Mouse (Mus musculus) testis, postnatal 14 days (tissue): ENCODE results near the gene Psip1.

Experiments
- DNase-seq: peaks from one replicate; pipeline ENCODE4 v3.0.0; 2021; ENCODE audit warnings: low spot score

Psip1 gene

DNA sequence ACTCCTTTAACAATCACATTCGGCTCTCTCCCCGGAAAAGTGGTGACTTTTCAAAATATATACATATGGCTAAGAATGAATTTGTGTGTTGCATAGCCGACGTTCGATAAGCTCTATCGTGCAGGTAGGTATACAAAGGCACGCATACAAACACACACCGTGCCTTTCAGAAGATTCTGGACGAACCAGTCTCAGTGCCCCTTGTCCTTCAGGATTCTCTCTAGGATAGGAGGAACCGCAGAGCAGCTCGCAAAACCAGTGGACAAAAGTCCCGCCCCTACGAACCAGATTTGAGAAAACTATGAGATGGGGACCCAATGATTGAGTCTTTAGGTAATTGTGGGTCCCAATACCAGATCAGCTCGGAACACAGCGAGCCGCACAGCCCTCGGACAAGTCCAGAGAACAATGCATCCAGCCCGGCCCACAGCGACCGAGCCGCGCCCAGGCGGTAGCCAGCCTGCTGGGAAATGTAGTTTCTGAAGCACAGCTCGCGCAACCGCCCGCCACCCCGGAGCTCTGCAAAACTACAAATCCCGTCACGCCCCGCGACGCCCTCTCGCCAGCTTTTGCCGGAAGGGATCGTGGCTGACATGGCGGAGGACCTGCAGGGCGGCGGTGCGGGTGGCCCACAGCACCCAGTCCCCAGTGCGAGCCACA, 69.0 kb downstream of the Psip1 start, which contains the start of gene Snapc3:
TSS of gene Snapc3 (plus strand) at position 565 of the 660 bp plus-strand sequence.
- peak; percentile 96 for DNase-seq

- no peak for DNase-seq
Measured at GRCm38 (mm10) chr4:83414241-83414824, 71.9 kb downstream of the Psip1 start.

DNA sequence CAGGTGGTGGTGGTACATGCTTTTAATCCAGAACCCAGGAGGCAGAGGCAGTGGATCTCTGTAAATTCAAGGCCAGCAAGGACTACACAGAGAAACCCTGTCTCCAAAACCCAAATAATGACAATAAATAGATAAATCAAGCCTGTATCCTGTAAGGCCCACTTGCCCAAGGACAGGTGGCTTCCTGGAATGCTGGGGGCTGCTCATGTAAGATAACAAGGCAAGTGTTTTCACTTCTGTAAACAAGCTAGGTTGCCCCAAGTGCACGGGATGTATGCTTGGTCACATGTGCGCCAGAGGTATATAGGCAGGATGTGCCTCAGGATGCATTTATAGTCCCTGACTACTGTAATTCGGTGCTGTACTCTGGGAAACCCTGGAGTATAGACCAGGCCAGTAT, 74.2 kb downstream of the Psip1 start:
- no peak for DNase-seq

GRCm38 (mm10) chr4:83409867-83410505, 76.3 kb downstream of the Psip1 start:
- DNase-seq, result no peak

GRCm38 (mm10) chr4:83407688-83408087, 78.6 kb downstream of the Psip1 start:
- no peak for DNase-seq
